9 mouse cellular contexts compared by ENCODE assay signal in the genomic region with DNA sequence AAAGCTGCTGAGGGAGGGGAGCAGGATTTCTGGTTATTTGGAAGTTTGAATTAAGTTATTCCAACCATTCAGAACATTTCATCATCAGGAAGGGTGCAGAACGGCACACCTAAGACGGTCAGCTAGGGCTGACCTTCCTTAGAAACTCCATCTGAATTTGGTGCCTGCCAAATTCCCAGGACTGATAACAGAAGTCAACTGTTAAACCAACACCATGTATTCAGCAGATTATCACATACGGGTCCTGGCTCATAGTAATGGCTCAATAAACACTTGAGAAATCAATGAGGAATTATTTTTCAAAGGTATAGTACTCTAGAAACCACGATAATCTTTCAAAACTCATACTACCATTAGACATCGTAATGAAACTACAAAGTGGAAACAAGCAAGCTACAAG. TPM values are rescaled to one million over a fixed set of nuclear protein-coding genes. Genes with fewer than 3 reads are reported as not detected.
DNase-seq lines count a peak whose midpoint lies in the region; ATAC-seq and TF ChIP-seq lines count a peak whose summit lies in the region.
"Had no signal": no experiment of that assay in that cellular context is flagged by ENCODE, and none has a peak within 500 bp of the region (broad histone marks: within the 10 kb centered on the region; RNA-seq: fewer than 3 reads in every experiment).

No protein-coding gene starts in this region.

- DNase-seq in cerebellum, adult 2 months: no peak
- DNase-seq in cerebellum, adult 11 months: no peak
- peak; percentile 25 for DNase-seq in 3T3-L1 (ENCODE audit: low read depth, low spot score)
- DNase-seq in liver, embryonic 13.5 days: no peak
- DNase-seq in layer of hippocampus, postnatal 14 days (ENCODE audit: low spot score in 2 of 2): no peak
- DNase-seq in urinary bladder, postnatal 14 days (ENCODE audit: low spot score): no peak
- DNase-seq in adrenal gland, postnatal 36 days: no peak
- DNase-seq: left cerebral cortex, postnatal 4 days had no signal

- H3K9ac ChIP-seq in forebrain, embryonic 15.5 days (replicated peaks): no peak overlapping the region
- H3K9ac ChIP-seq in liver, embryonic 13.5 days: peak overlapping the region; percentile 99

- H3K27ac ChIP-seq in cerebellum, adult 2 months (ENCODE audit: insufficient read depth, low read length): no peak overlapping the region
- H3K27ac ChIP-seq in forebrain, embryonic 15.5 days (replicated peaks): no peak overlapping the region
- H3K27ac ChIP-seq in liver, embryonic 13.5 days: 0 out of 2 replicates have a peak overlapping the region, but pooled peaks have one; percentile 48

- peak overlapping the region; percentile 21 for H3K4me3 ChIP-seq in cerebellum, adult 2 months (replicated peaks; ENCODE audit: insufficient read depth, low read depth, low read length)
- peak overlapping the region; percentile 83 for H3K4me3 ChIP-seq in forebrain, embryonic 15.5 days
- H3K4me3 ChIP-seq in liver, embryonic 13.5 days (replicated peaks): peak overlapping the region; percentile 98

- H3K4me2 ChIP-seq in forebrain, embryonic 15.5 days (replicated peaks): peak overlapping the region; percentile 62
- peak overlapping the region; percentile 66 for H3K4me2 ChIP-seq in liver, embryonic 13.5 days

- no peaks in the 10 kb centered on the region; the same call in 1 of the 2 replicates for H3K4me1 ChIP-seq in cerebellum, adult 2 months (ENCODE audit: control insufficient read depth, insufficient read depth, low read length)
- H3K4me1 ChIP-seq in forebrain, embryonic 15.5 days: peaks cover 22% of the 10 kb centered on the region
- peaks cover 61% of the 10 kb centered on the region for H3K4me1 ChIP-seq in liver, embryonic 13.5 days (replicated peaks)

- ATAC-seq in forebrain, embryonic 15.5 days (replicated peaks): no peak
- ATAC-seq in liver, embryonic 13.5 days (ENCODE audit: low read depth): no peak

- H3K9me3 ChIP-seq in forebrain, embryonic 15.5 days: no peaks in the 10 kb centered on the region
- no peaks in the 10 kb centered on the region for H3K9me3 ChIP-seq in liver, embryonic 13.5 days (replicated peaks)

- TF ChIP-seq CTCF in cerebellum, adult 2 months (IDR thresholded peaks at IDR 0.05; ENCODE audit: borderline replicate concordance, insufficient read depth, low read depth, low read length): no peak

- no peak for TF ChIP-seq POLR2A in cerebellum, adult 2 months (IDR thresholded peaks at IDR 0.05; ENCODE audit: borderline replicate concordance, insufficient read depth, low read length)

- no peaks in the 10 kb centered on the region for H3K27me3 ChIP-seq in cerebellum, adult 2 months (ENCODE audit: control insufficient read depth, insufficient read depth, low read length)
- no peaks in the 10 kb centered on the region for H3K27me3 ChIP-seq in forebrain, embryonic 15.5 days
- no peaks in the 10 kb centered on the region for H3K27me3 ChIP-seq in liver, embryonic 13.5 days

- H3K36me3 ChIP-seq in forebrain, embryonic 15.5 days: no peaks in the 10 kb centered on the region
- peaks cover 2% of the 10 kb centered on the region; the same call in 1 of the 2 replicates for H3K36me3 ChIP-seq in liver, embryonic 13.5 days

- WGBS in cerebellum, adult 2 months: 22% methylated on average over 5 of the region's 5 CpGs
- WGBS in forebrain, embryonic 15.5 days: 29% methylated on average over 5 of the region's 5 CpGs
- WGBS in liver, embryonic 13.5 days (ENCODE audit: insufficient replicate concordance): 13% methylated on average over 5 of the region's 5 CpGs

RNA-seq across cellular contexts. Expression of gene Tlk1, which starts 2.1 kb away (rescaled TPM):
- polyA plus RNA-seq in cerebellum, adult 2 months (2012; rRNA removed): 28.2 and 30.4 TPM in 2 replicates
- polyA plus RNA-seq in forebrain, embryonic 15.5 days (2015; fragmentation: Nextera tagmentation; extraction: Ambion mirVana): 25.3 and 29.3 TPM in 2 replicates
- polyA plus RNA-seq in liver, embryonic 13.5 days (2015; fragmentation: Nextera tagmentation; extraction: Ambion mirVana): 28.1 and 29.5 TPM in 2 replicates
- 10 to 100 TPM; 63.5 to 64.9 TPM for total RNA-seq in layer of hippocampus, postnatal 14 days (2021)
- total RNA-seq in adrenal gland, postnatal 36 days (2021): 10 to 100 TPM; 48.2 to 64.3 TPM

Comparison
In these comparisons a context has a peak if more than half of its experiments do, and no peak if none do; other contexts are left out.
1. H3K4me3 ChIP-seq: peak in every context shown above with its lines; median percentile 98 in liver, embryonic 13.5 days; 83 in forebrain, embryonic 15.5 days; 21 in cerebellum, adult 2 months.